Mouse (Mus musculus) liver, embryonic 15.5 days (tissue): ENCODE measurements around the gene Sema3d. TPM values are rescaled to one million over a fixed set of nuclear protein-coding genes. Genes with fewer than 3 reads are reported as not detected.

Source experiments
- ATAC-seq: fragments of 200-750 bp; cut with Nextera tagmentation; 2 replicates; pipeline ENCODE4 v1.8.0; 2017; ENCODE audit warnings: moderate number of reproducible peaks, mild to moderate bottlenecking, moderate library complexity; ENCODE audit not compliant: insufficient read depth
- H3K27ac ChIP-seq: fragments of 300-500 bp; sonication (generic); replicated peaks from 2 replicates; pipeline ENCODE4 v1.5.1; 2015; ENCODE audit warnings: mild to moderate bottlenecking, inconsistent platforms
- H3K27me3 ChIP-seq: fragments of 300-500 bp; sonication (generic); 2 replicates; pipeline ENCODE4 v1.6.1; 2015; ENCODE audit warnings: mild to moderate bottlenecking, inconsistent platforms
- H3K36me3 ChIP-seq: fragments of 300-500 bp; sonication (generic); replicated peaks from 2 replicates; pipeline ENCODE4 v1.6.1; 2015; ENCODE audit warnings: moderate library complexity, mild to moderate bottlenecking, inconsistent platforms
- H3K4me1 ChIP-seq: fragments of 300-500 bp; sonication (generic); replicated peaks from 2 replicates; pipeline ENCODE4 v1.6.1; 2015; ENCODE audit warnings: inconsistent platforms
- H3K4me2 ChIP-seq: fragments of 300-500 bp; sonication (generic); 2 replicates; pipeline ENCODE4 v1.6.1; 2015; ENCODE audit warnings: moderate library complexity, mild to moderate bottlenecking, inconsistent platforms
- H3K4me3 ChIP-seq: fragments of 300-500 bp; sonication (generic); replicated peaks from 2 replicates; pipeline ENCODE4 v1.5.1; 2015; ENCODE audit warnings: mild to moderate bottlenecking, inconsistent platforms
- H3K9ac ChIP-seq: fragments of 300-500 bp; sonication (generic); 2 replicates; pipeline ENCODE4 v1.6.1; 2015; ENCODE audit warnings: moderate library complexity, mild to moderate bottlenecking, inconsistent platforms
- H3K9me3 ChIP-seq: fragments of 300-500 bp; sonication (generic); replicated peaks from 2 replicates; pipeline ENCODE4 v1.6.1; 2016; ENCODE audit warnings: inconsistent platforms
- WGBS: fragments of 180-500 bp; shearing (Covaris S2); methylation state at CpG from one replicate; pipeline ENCODE4 v1.1.7; 2015; ENCODE audit warnings: mixed read lengths; ENCODE audit not compliant: insufficient replicate concordance; 5-methylcytosine and 5-hydroxymethylcytosine counted together
- polyA plus RNA-seq: library from polyadenylated mRNA; unstranded; fragments of >200 nt; fragmentation: Nextera tagmentation; extraction: Ambion mirVana; gene quantifications from 2 replicates; pipeline ENCODE4 v1.2.1, GENCODE M21; 2015

Sema3d gene
- polyA plus RNA-seq, 1 experiment from 2014 or later, result 1.1 TPM

GRCm38 (mm10) chr5:12499791-12500504 lies 116.8 kb downstream of the Sema3d start:
- Histone ChIP-seq H3K27me3 (no peaks in the 10 kb centered on the region), H3K36me3 (no peaks in the 10 kb centered on the region), H3K9me3 (no peaks in the 10 kb centered on the region), H3K9ac (no peak overlapping the region), H3K27ac (no peak overlapping the region), H3K4me3 (no peak overlapping the region), H3K4me1 (no peaks in the 10 kb centered on the region), H3K4me2 (no peak overlapping the region)
- 57% methylated on average over 6 of the region's 6 CpGs for WGBS
- ATAC-seq, result no peak

- Histone ChIP-seq H3K36me3 (no peaks in the 10 kb centered on the region), H3K4me2 (no peak overlapping the region), H3K4me3 (no peak overlapping the region), H3K9me3 (no peaks in the 10 kb centered on the region), H3K4me1 (no peaks in the 10 kb centered on the region), H3K9ac (no peak overlapping the region), H3K27me3 (no peaks in the 10 kb centered on the region), H3K27ac (no peak overlapping the region)
- WGBS, result 6% methylated on average over 1 of the region's 1 CpGs
- no peak for ATAC-seq
Measured at GRCm38 (mm10) chr5:12512471-12512870, 129.3 kb downstream of the Sema3d start.

GRCm38 (mm10) chr5:12515283-12515682 lies 132.1 kb downstream of the Sema3d start:
- H3K9me3 ChIP-seq, result no peaks in the 10 kb centered on the region
- no peaks in the 10 kb centered on the region for H3K36me3 ChIP-seq
- WGBS, result 59% methylated on average over 4 of the region's 4 CpGs
- no peaks in the 10 kb centered on the region for H3K27me3 ChIP-seq
- ATAC-seq, result no peak
- no peak overlapping the region for H3K4me3 ChIP-seq
- no peaks in the 10 kb centered on the region for H3K4me1 ChIP-seq
- H3K4me2 ChIP-seq, result no peak overlapping the region
- H3K27ac ChIP-seq, result no peak overlapping the region
- no peak overlapping the region for H3K9ac ChIP-seq

- H3K27ac ChIP-seq, result no peak overlapping the region
- no peak overlapping the region for H3K4me2 ChIP-seq
- H3K9me3 ChIP-seq, result no peaks in the 10 kb centered on the region
- no peak for ATAC-seq
- WGBS, result 40% methylated on average over 4 of the region's 4 CpGs
- no peak overlapping the region for H3K4me3 ChIP-seq
- H3K9ac ChIP-seq, result no peak overlapping the region
- H3K27me3 ChIP-seq, result no peaks in the 10 kb centered on the region
- H3K4me1 ChIP-seq, result no peaks in the 10 kb centered on the region
- H3K36me3 ChIP-seq, result no peaks in the 10 kb centered on the region
Measured at GRCm38 (mm10) chr5:12525235-12525767, 142.1 kb downstream of the Sema3d start.

GRCm38 (mm10) chr5:12528596-12528995 lies 145.4 kb downstream of the Sema3d start:
- Histone ChIP-seq H3K27me3 (no peaks in the 10 kb centered on the region), H3K27ac (no peak overlapping the region), H3K9ac (no peak overlapping the region), H3K9me3 (no peaks in the 10 kb centered on the region), H3K4me2 (no peak overlapping the region), H3K4me3 (no peak overlapping the region), H3K36me3 (no peaks in the 10 kb centered on the region), H3K4me1 (no peaks in the 10 kb centered on the region)
- no peak for ATAC-seq
- WGBS, result 68% methylated on average over 2 of the region's 2 CpGs

GRCm38 (mm10) chr5:12529771-12530170 lies 146.6 kb downstream of the Sema3d start:
- Histone ChIP-seq H3K27me3 (no peaks in the 10 kb centered on the region), H3K4me3 (no peak overlapping the region), H3K36me3 (no peaks in the 10 kb centered on the region), H3K9ac (no peak overlapping the region), H3K4me2 (no peak overlapping the region), H3K4me1 (no peaks in the 10 kb centered on the region), H3K9me3 (no peaks in the 10 kb centered on the region), H3K27ac (no peak overlapping the region)
- WGBS, result 32% methylated on average over 1 of the region's 1 CpGs
- ATAC-seq, result no peak

- H3K9ac ChIP-seq, result no peak overlapping the region
- no peaks in the 10 kb centered on the region for H3K9me3 ChIP-seq
- no peaks in the 10 kb centered on the region for H3K27me3 ChIP-seq
- H3K36me3 ChIP-seq, result no peaks in the 10 kb centered on the region
- no peak overlapping the region for H3K4me2 ChIP-seq
- H3K27ac ChIP-seq, result no peak overlapping the region
- 31% methylated on average over 2 of the region's 2 CpGs for WGBS
- ATAC-seq, result no peak
- no peaks in the 10 kb centered on the region for H3K4me1 ChIP-seq
- H3K4me3 ChIP-seq, result no peak overlapping the region
Measured at GRCm38 (mm10) chr5:12541268-12541667, 158.1 kb downstream of the Sema3d start.

GRCm38 (mm10) chr5:12549046-12549669 lies 166.0 kb downstream of the Sema3d start:
- Histone ChIP-seq H3K36me3 (no peaks in the 10 kb centered on the region), H3K4me2 (no peak overlapping the region), H3K9me3 (no peaks in the 10 kb centered on the region), H3K27me3 (no peaks in the 10 kb centered on the region), H3K4me3 (no peak overlapping the region), H3K27ac (no peak overlapping the region), H3K4me1 (no peaks in the 10 kb centered on the region), H3K9ac (no peak overlapping the region)
- 70% methylated on average over 8 of the region's 8 CpGs for WGBS
- ATAC-seq, result no peak

GRCm38 (mm10) chr5:12555401-12555800 lies 172.2 kb downstream of the Sema3d start:
- ATAC-seq, result no peak
- no peaks in the 10 kb centered on the region for H3K4me1 ChIP-seq
- 45% methylated on average over 3 of the region's 3 CpGs for WGBS

GRCm38 (mm10) chr5:12557889-12558288 lies 174.7 kb downstream of the Sema3d start:
- H3K4me1 ChIP-seq, result no peaks in the 10 kb centered on the region
- no peak overlapping the region for H3K4me3 ChIP-seq
- 34% methylated on average over 2 of the region's 2 CpGs for WGBS
- H3K36me3 ChIP-seq, result no peaks in the 10 kb centered on the region
- H3K9ac ChIP-seq, result no peak overlapping the region
- no peak overlapping the region for H3K4me2 ChIP-seq
- H3K27ac ChIP-seq, result no peak overlapping the region
- ATAC-seq, result no peak
- no peaks in the 10 kb centered on the region for H3K9me3 ChIP-seq
- no peaks in the 10 kb centered on the region for H3K27me3 ChIP-seq

More at GRCm38 (mm10) chr5:12555401-12555800, 172.2 kb downstream of the Sema3d start:
- Histone ChIP-seq H3K4me3 (no peak overlapping the region), H3K36me3 (no peaks in the 10 kb centered on the region), H3K9ac (no peak overlapping the region), H3K27ac (no peak overlapping the region), H3K4me2 (no peak overlapping the region), H3K9me3 (no peaks in the 10 kb centered on the region), H3K27me3 (no peaks in the 10 kb centered on the region)

- no peak overlapping the region for H3K27ac ChIP-seq
- H3K27me3 ChIP-seq, result no peaks in the 10 kb centered on the region
- H3K9ac ChIP-seq, result no peak overlapping the region
- no peak for ATAC-seq
- no peaks in the 10 kb centered on the region for H3K9me3 ChIP-seq
- 15% methylated on average over 2 of the region's 2 CpGs for WGBS
- no peak overlapping the region for H3K4me2 ChIP-seq
- H3K4me1 ChIP-seq, result no peaks in the 10 kb centered on the region
- H3K4me3 ChIP-seq, result no peak overlapping the region
- no peaks in the 10 kb centered on the region for H3K36me3 ChIP-seq
Measured at GRCm38 (mm10) chr5:12561740-12562139, 178.6 kb downstream of the Sema3d start.
